ENCODE assay signal across 7 mouse cellular contexts in genomic region chr9:56165377-56165776, GRCm38 (mm10). TPM values are rescaled to one million over a fixed set of nuclear protein-coding genes. Genes with fewer than 3 reads are reported as not detected.
DNase-seq lines count a peak whose midpoint lies in the region; ATAC-seq and TF ChIP-seq lines count a peak whose summit lies in the region.

Tspan3 (minus strand) TSS chr9:56165477.

- H3K9ac ChIP-seq in ES-E14 (ENCODE audit: insufficient read depth, low read depth, low read length, poor library complexity, severe bottlenecking), result no peak within 1 kb of the TSS
- H3K9ac ChIP-seq in forebrain, postnatal 0 days, result no peak within 1 kb of the TSS
- no peak within 1 kb of the TSS for H3K9ac ChIP-seq in hindbrain, embryonic 12.5 days
- H3K9ac ChIP-seq in liver, embryonic 14.5 days (replicated peaks), result no peak within 1 kb of the TSS

- no peak within 1 kb of the TSS for H3K27ac ChIP-seq in ES-E14 (ENCODE audit: insufficient read depth, low read depth, low read length, poor library complexity, severe bottlenecking)
- no peak within 1 kb of the TSS for H3K27ac ChIP-seq in forebrain, postnatal 0 days (ENCODE audit: low read depth, low read length)
- H3K27ac ChIP-seq in hindbrain, embryonic 12.5 days, result no peak within 1 kb of the TSS
- H3K27ac ChIP-seq in liver, embryonic 14.5 days, result no peak within 1 kb of the TSS

- H3K36me3 ChIP-seq in C2C12 (ENCODE audit: control insufficient read depth, insufficient read depth), result no peaks in the 10 kb centered on the region
- H3K36me3 ChIP-seq in ES-E14 (ENCODE audit: control insufficient read depth, insufficient read depth, low read length, poor library complexity, severe bottlenecking), result no peaks in the 10 kb centered on the region
- no peaks in the 10 kb centered on the region for H3K36me3 ChIP-seq in forebrain, postnatal 0 days (ENCODE audit: insufficient read depth)
- no peaks in the 10 kb centered on the region for H3K36me3 ChIP-seq in hindbrain, embryonic 12.5 days
- H3K36me3 ChIP-seq in liver, embryonic 14.5 days (replicated peaks; ENCODE audit: control insufficient read depth, insufficient read depth, low read depth), result no peaks in the 10 kb centered on the region

- TF ChIP-seq EP300 in liver, embryonic 14.5 days (IDR thresholded peaks at IDR 0.05; ENCODE audit: low read depth), result no peak

- H3K79me2 ChIP-seq in C2C12 (ENCODE audit: control insufficient read depth, insufficient read depth), result peaks cover 4% of the 10 kb centered on the region

- DNase-seq in ES-E14 (ENCODE audit: low read depth, low spot score), result no peak
- DNase-seq in forebrain, postnatal 0 days, result no peak
- DNase-seq in liver, embryonic 14.5 days (ENCODE audit: low read depth in 3 of 3, low spot score in 3 of 3), result no peak
- DNase-seq in spleen, postnatal 10 days (ENCODE audit: low spot score in 2 of 2), result no peak
- DNase-seq in cerebellum, adult 9-10 months, result no peak

- peaks cover 5% of the 10 kb centered on the region for H3K27me3 ChIP-seq in C2C12 (ENCODE audit: control insufficient read depth, insufficient read depth, insufficient read length)
- no peaks in the 10 kb centered on the region for H3K27me3 ChIP-seq in forebrain, postnatal 0 days (ENCODE audit: insufficient read depth, low read length)
- no peaks in the 10 kb centered on the region for H3K27me3 ChIP-seq in hindbrain, embryonic 12.5 days
- no peaks in the 10 kb centered on the region for H3K27me3 ChIP-seq in liver, embryonic 14.5 days (ENCODE audit: control insufficient read depth, insufficient read depth, low read length)

- peaks cover 6 to 13% of the 10 kb centered on the region in 2 experiments; a peak in 3 of 4 replicates for H3K4me1 ChIP-seq in ES-E14 (ENCODE audit: control insufficient read depth in 2 of 2, insufficient read depth in 2 of 2, low read length in 2 of 2, poor library complexity in 1 of 2)
- peaks cover 7% of the 10 kb centered on the region for H3K4me1 ChIP-seq in forebrain, postnatal 0 days (ENCODE audit: insufficient read depth)
- H3K4me1 ChIP-seq in hindbrain, embryonic 12.5 days, result peaks cover 20% of the 10 kb centered on the region
- peaks cover 0 to 9% of the 10 kb centered on the region in 2 experiments; a peak in 2 of 4 replicates for H3K4me1 ChIP-seq in liver, embryonic 14.5 days (replicated peaks; ENCODE audit: control insufficient read depth in 2 of 2, insufficient read depth in 2 of 2, low read length in 1 of 2)

- in situ Hi-C loops in ES-E14 (cut with MboI; ENCODE audit: low sequenced_read_pairs in 2 of 2, unreplicated experiment in 2 of 2), result no loop called here

- H3K79me3 ChIP-seq in C2C12 (ENCODE audit: low read depth), result no peaks in the 10 kb centered on the region

- no peak within 1 kb of the TSS for H3K4me3 ChIP-seq in C2C12 (ENCODE audit: insufficient read depth, poor library complexity, severe bottlenecking)
- no peak within 1 kb of the TSS for H3K4me3 ChIP-seq in ES-E14 (ENCODE audit: insufficient read depth in 1 of 2, low read depth in 1 of 2, low read length in 2 of 2, poor library complexity in 1 of 2, severe bottlenecking in 1 of 2)
- no peak within 1 kb of the TSS for H3K4me3 ChIP-seq in forebrain, postnatal 0 days (ENCODE audit: low read depth, low read length)
- H3K4me3 ChIP-seq in hindbrain, embryonic 12.5 days, result no peak within 1 kb of the TSS
- no peak within 1 kb of the TSS for H3K4me3 ChIP-seq in liver, embryonic 14.5 days (ENCODE audit: insufficient read depth in 1 of 2, low read depth in 2 of 2, low read length in 2 of 2)

- no peak for TF ChIP-seq CTCF in C2C12 (IDR thresholded peaks at IDR 0.05; ENCODE audit: control insufficient read depth, insufficient read depth, insufficient read length)
- no peak for TF ChIP-seq CTCF in forebrain, postnatal 0 days (IDR thresholded peaks at IDR 0.05; ENCODE audit: low read depth)
- TF ChIP-seq CTCF in liver, embryonic 14.5 days (IDR thresholded peaks at IDR 0.05; ENCODE audit: low read depth), result no peak

- H3K9me3 ChIP-seq in ES-E14 (ENCODE audit: control insufficient read depth, insufficient read depth, low read depth, low read length), result no peaks in the 10 kb centered on the region
- no peaks in the 10 kb centered on the region for H3K9me3 ChIP-seq in forebrain, postnatal 0 days (ENCODE audit: low read length)
- H3K9me3 ChIP-seq in hindbrain, embryonic 12.5 days (replicated peaks), result no peaks in the 10 kb centered on the region
- no peaks in the 10 kb centered on the region for H3K9me3 ChIP-seq in liver, embryonic 14.5 days (ENCODE audit: control insufficient read depth, low read length)

- H3ac ChIP-seq in C2C12 (ENCODE audit: control insufficient read depth, insufficient read length, low read depth), result no peak within 1 kb of the TSS

- no peak for ATAC-seq in forebrain, postnatal 0 days
- ATAC-seq in hindbrain, embryonic 12.5 days (ENCODE audit: low FRiP score), result no peak
- ATAC-seq in liver, embryonic 14.5 days (ENCODE audit: insufficient read depth), result no peak

- 93% methylated on average over 6 of the region's 6 CpGs for WGBS in forebrain, postnatal 0 days
- WGBS in hindbrain, embryonic 12.5 days, result 92% methylated on average over 6 of the region's 6 CpGs
- WGBS in liver, embryonic 14.5 days (ENCODE audit: insufficient replicate concordance), result 68% methylated on average over 6 of the region's 6 CpGs

- H3K4me2 ChIP-seq in forebrain, postnatal 0 days (ENCODE audit: low read depth), result no peak within 1 kb of the TSS
- no peak within 1 kb of the TSS for H3K4me2 ChIP-seq in hindbrain, embryonic 12.5 days (replicated peaks)
- no peak within 1 kb of the TSS for H3K4me2 ChIP-seq in liver, embryonic 14.5 days (ENCODE audit: low read depth)

TF ChIP-seq in C2C12, 6 proteins besides CTCF, POLR2A, EP300 and RAD21:
- no peak for TF ChIP-seq MYOG (IDR thresholded peaks at IDR 0.05; ENCODE audit: control insufficient read depth, extremely low read depth, insufficient read length)
- no peak for TF ChIP-seq MAX (IDR thresholded peaks at IDR 0.05)
- no peak for TF ChIP-seq FOSL1 (IDR thresholded peaks at IDR 0.05; ENCODE audit: insufficient read depth, low read length, poor library complexity, severe bottlenecking)

TF ChIP-seq in ES-E14, 5 proteins besides CTCF, POLR2A, EP300 and RAD21:
- TF ChIP-seq CHD2 (IDR thresholded peaks at IDR 0.05; ENCODE audit: low read depth, low read length) (no peak), MAFK (IDR thresholded peaks at IDR 0.05; ENCODE audit: insufficient read depth, low read depth, low read length) (no peak), ZC3H11A (IDR thresholded peaks at IDR 0.05; ENCODE audit: borderline replicate concordance, low read depth, low read length) (no peak), ZNF384 (IDR thresholded peaks at IDR 0.05; ENCODE audit: low read depth, low read length) (no peak), HCFC1 (IDR thresholded peaks at IDR 0.05; ENCODE audit: borderline replicate concordance, insufficient read depth, low read length) (no peak)

RNA-seq across cellular contexts. Expression of gene Tspan3, which starts in this region (rescaled TPM):
- 60.6 TPM for polyA plus RNA-seq in C2C12 (2012; fragmentation: generic; extraction: Trizol)
- 158 and 228 TPM in 2 replicates for total RNA-seq in ES-E14 (2012; rRNA removed)
- total RNA-seq in forebrain, postnatal 0 days (2014; rRNA removed), result 414 and 430 TPM in 2 replicates
- polyA plus RNA-seq in forebrain, postnatal 0 days (2015; fragmentation: Nextera tagmentation; extraction: Ambion mirVana), result 642 and 649 TPM in 2 replicates
- 495 and 515 TPM in 2 replicates for polyA plus RNA-seq in hindbrain, embryonic 12.5 days (2016; fragmentation: Nextera tagmentation; extraction: Ambion mirVana)
- 14.2 and 15.3 TPM in 2 replicates for polyA plus RNA-seq in liver, embryonic 14.5 days (2012; rRNA removed)
- 22.4 and 28.7 TPM in 2 replicates for polyA plus RNA-seq in liver, embryonic 14.5 days (2014; fragmentation: Nextera tagmentation; extraction: Ambion mirVana)
